Mouse (Mus musculus): ENCODE data around the gene Osbp2. TPM values are rescaled to one million over a fixed set of nuclear protein-coding genes. Genes with fewer than 3 reads are reported as not detected.

Osbp2 gene
- polyA plus RNA-seq, 1 experiment from 2014 or later: 4.0 TPM

DNA sequence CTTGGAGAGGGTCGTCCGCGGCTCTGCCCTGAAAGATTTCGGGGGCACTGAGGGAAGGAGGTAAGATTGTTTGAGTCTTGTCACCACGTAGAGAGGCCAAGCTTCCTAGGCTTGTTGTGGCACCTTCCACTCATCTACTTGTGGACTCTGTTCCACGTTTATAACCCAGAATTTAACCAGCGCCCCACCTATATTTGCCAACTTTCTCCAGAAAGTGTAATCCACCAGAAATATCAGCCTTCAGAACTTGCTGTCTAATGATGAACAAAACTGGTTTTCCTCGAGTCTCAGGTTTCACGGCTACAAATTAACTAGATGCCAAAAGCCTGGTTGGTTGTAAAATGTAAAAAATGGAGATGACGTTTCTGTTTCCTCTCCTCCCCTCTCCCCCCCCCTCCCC is 31.8 kb upstream of the Osbp2 start:
- Histone ChIP-seq H3K36me3 (replicated peaks) (peaks cover 20% of the 10 kb centered on the region), H3K27me3 (0 out of 2 replicates have a peak, but pooled peaks cover 3% of the 10 kb centered on the region), H3K27ac (peak overlapping the region; percentile 84), H3K4me2 (peak overlapping the region; percentile 74), H3K9me3 (no peaks in the 10 kb centered on the region), H3K9ac (peak overlapping the region; percentile 70), H3K4me3 (replicated peaks) (peak overlapping the region; percentile 53), H3K4me1 (peaks cover 21% of the 10 kb centered on the region; the same call in 1 of the 2 replicates)
- no peak for ATAC-seq (ENCODE audit: low FRiP score)
- 6% methylated on average over 10 of the region's 10 CpGs for WGBS

DNA sequence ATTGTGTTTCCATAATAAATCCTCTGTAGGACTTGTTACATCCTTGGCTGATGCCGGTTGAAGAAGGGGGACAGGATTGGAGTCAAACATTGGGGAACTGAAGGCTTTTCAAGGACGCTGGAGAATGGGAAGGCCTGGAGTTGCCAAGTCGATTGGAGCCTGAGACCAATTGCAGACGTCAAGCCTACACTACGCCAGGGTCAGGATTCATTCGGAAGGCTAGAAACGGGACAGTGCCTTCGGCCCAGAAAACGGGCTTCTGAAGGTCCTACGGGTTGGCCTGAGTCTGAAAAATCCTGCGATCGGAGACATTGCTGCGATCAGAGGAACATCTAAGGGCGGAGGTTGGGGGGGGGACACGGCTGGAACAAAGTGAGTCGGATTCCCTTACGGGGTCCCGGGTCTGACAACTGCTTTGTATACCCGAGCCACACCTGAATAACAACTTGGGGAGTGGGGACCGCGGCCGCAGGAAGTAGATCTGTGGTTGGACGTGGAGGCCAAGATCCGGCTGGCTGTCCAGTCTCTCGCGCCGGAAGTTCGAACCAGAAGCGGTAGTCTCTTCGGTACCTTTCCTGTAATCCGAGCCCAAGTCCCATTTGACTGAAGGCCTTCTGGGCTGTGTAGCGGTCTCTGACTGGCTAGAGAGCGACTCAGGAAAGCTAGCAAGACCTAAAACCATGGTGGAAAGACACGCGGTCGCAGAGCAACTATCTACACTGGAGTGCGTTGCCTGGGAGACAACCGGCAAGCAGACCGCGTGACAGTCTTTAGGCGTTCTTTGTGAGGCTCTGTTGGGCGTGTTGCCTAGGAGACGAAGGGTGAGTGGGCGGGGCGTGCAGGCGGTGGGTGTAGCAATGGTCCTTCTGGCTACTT is 30.9 kb upstream of the Osbp2 start, which contains the start of the genes 4921536K21Rik and Dusp18:
4921536K21Rik (minus strand) TSS at position 693 of the 876 bp plus-strand sequence.
Dusp18 (plus strand) TSS at position 835 of the 876 bp plus-strand sequence.
- 3% methylated on average over 46 of the region's 46 CpGs for WGBS
- H3K4me1 ChIP-seq: peaks cover 14% of the 10 kb centered on the region; the same call in 1 of the 2 replicates
- no peaks in the 10 kb centered on the region for H3K9me3 ChIP-seq
- 0 out of 2 replicates have a peak, but pooled peaks cover 3% of the 10 kb centered on the region for H3K27me3 ChIP-seq
- H3K36me3 ChIP-seq (replicated peaks): peaks cover 20% of the 10 kb centered on the region
- peak within 1 kb of the TSS; percentile 84 for H3K27ac ChIP-seq
- ATAC-seq (ENCODE audit: low FRiP score): peak; percentile 98
- H3K4me3 ChIP-seq (replicated peaks): peak within 1 kb of the TSS; percentile 53
- H3K4me2 ChIP-seq: peak within 1 kb of the TSS; percentile 74
- H3K9ac ChIP-seq: peak within 1 kb of the TSS; percentile 70

GRCm38 (mm10) chr11:3893970-3894369 is 30.3 kb upstream of the Osbp2 start:
- no peak overlapping the region for H3K27ac ChIP-seq
- no peaks in the 10 kb centered on the region for H3K9me3 ChIP-seq
- WGBS: 77% methylated on average over 6 of the region's 6 CpGs
- H3K9ac ChIP-seq: no peak overlapping the region
- peak overlapping the region; percentile 74 for H3K4me2 ChIP-seq
- H3K4me1 ChIP-seq: peaks cover 14% of the 10 kb centered on the region; the same call in 1 of the 2 replicates
- no peak for ATAC-seq (ENCODE audit: low FRiP score)
- peaks cover 20% of the 10 kb centered on the region for H3K36me3 ChIP-seq (replicated peaks)
- 0 out of 2 replicates have a peak, but pooled peaks cover 3% of the 10 kb centered on the region for H3K27me3 ChIP-seq
- H3K4me3 ChIP-seq (replicated peaks): no peak overlapping the region

DNA sequence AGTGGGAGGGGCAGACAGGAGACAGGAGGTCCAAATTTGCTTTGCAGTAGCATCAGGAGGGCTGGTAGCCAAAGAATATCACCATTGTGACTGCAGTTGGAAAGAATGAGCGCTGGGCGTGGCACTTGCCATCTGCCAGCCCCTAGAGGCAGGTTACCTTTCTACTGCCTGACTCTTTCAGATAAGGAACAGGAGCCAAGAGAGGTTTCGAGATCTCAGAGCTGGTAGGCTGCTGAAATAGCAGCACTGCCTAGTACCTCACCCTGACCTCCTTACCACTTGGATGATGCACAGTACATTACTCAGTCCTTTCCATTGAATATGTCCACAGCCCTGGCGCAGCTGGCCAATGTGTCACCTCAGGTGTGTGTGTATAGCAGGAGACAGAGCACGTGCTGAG is 23.6 kb upstream of the Osbp2 start:
- Histone ChIP-seq H3K4me2 (no peak overlapping the region), H3K9me3 (no peaks in the 10 kb centered on the region), H3K27me3 (0 out of 2 replicates have a peak, but pooled peaks cover 2% of the 10 kb centered on the region), H3K4me1 (no peaks in the 10 kb centered on the region), H3K36me3 (replicated peaks) (no peaks in the 10 kb centered on the region), H3K9ac (no peak overlapping the region), H3K4me3 (replicated peaks) (no peak overlapping the region), H3K27ac (no peak overlapping the region)
- WGBS: 75% methylated on average over 5 of the region's 5 CpGs
- no peak for ATAC-seq (ENCODE audit: low FRiP score)

DNA sequence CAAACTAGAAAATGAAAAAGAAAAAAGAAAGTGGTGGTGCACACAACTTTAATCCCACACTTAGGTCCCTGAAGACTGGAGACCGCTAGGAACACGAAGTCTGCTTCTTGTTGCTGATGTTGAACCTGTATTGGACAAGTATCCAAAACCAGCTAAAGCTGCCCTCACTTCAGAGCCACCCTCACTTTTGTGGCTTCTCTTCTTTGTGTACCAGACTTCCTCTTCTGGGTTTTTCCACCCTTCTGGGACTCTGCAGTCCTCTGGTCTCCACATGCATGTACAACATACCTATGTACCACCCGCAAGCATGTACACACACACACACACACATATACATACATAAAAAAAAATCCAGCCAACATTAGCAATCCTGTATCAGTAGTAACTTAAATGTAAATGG is 20.0 kb upstream of the Osbp2 start:
- H3K9me3 ChIP-seq: no peaks in the 10 kb centered on the region
- no peak for ATAC-seq (ENCODE audit: low FRiP score)
- no peak overlapping the region for H3K27ac ChIP-seq
- no peaks in the 10 kb centered on the region for H3K4me1 ChIP-seq
- H3K27me3 ChIP-seq: no peaks in the 10 kb centered on the region
- no peaks in the 10 kb centered on the region for H3K36me3 ChIP-seq (replicated peaks)
- H3K9ac ChIP-seq: no peak overlapping the region
- H3K4me2 ChIP-seq: no peak overlapping the region
- 84% methylated on average over 3 of the region's 3 CpGs for WGBS
- H3K4me3 ChIP-seq (replicated peaks): no peak overlapping the region

GRCm38 (mm10) chr11:3879836-3880235 is 16.1 kb upstream of the Osbp2 start:
- WGBS: 38% methylated on average over 2 of the region's 2 CpGs
- Histone ChIP-seq H3K9ac (no peak overlapping the region), H3K9me3 (no peaks in the 10 kb centered on the region), H3K4me3 (replicated peaks) (no peak overlapping the region), H3K4me1 (no peaks in the 10 kb centered on the region), H3K27ac (no peak overlapping the region), H3K27me3 (no peaks in the 10 kb centered on the region), H3K36me3 (replicated peaks) (no peaks in the 10 kb centered on the region), H3K4me2 (no peak overlapping the region)
- ATAC-seq (ENCODE audit: low FRiP score): 0 out of 2 replicates have a peak, but pooled peaks have one; percentile 44

- ATAC-seq (ENCODE audit: low FRiP score): no peak
- Histone ChIP-seq H3K27ac (no peak overlapping the region), H3K9me3 (no peaks in the 10 kb centered on the region), H3K9ac (no peak overlapping the region), H3K27me3 (no peaks in the 10 kb centered on the region), H3K4me3 (replicated peaks) (no peak overlapping the region), H3K4me1 (no peaks in the 10 kb centered on the region), H3K4me2 (no peak overlapping the region), H3K36me3 (replicated peaks) (no peaks in the 10 kb centered on the region)
- 79% methylated on average over 7 of the region's 7 CpGs for WGBS
These were observed 15.0 kb upstream of the Osbp2 start for GRCm38 (mm10) chr11:3878660-3879059.

DNA sequence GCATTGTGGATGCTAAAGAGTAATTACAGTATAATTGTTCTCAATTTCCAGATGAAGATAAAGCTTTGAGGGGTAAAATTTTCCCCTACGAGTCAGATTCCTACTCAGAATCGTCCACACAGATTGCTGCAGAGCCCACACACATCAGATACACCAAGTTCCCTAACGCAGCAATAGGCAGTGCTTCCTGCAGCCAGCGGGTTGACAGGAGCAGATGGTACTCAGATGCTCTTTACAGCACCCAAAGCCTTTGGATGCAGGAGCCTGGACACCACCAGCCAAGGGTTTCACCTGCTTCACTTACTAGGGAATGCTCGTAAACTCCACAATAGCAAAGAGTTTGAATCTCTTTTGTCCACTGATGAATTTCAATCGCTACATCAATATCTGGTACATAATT is 12.7 kb upstream of the Osbp2 start:
- Histone ChIP-seq H3K4me2 (no peak overlapping the region), H3K27ac (no peak overlapping the region), H3K9me3 (no peaks in the 10 kb centered on the region), H3K9ac (no peak overlapping the region), H3K36me3 (replicated peaks) (no peaks in the 10 kb centered on the region), H3K4me3 (replicated peaks) (no peak overlapping the region), H3K4me1 (no peaks in the 10 kb centered on the region), H3K27me3 (no peaks in the 10 kb centered on the region)
- 88% methylated on average over 6 of the region's 6 CpGs for WGBS
- ATAC-seq (ENCODE audit: low FRiP score): no peak

- Histone ChIP-seq H3K27ac (no peak overlapping the region), H3K27me3 (peaks cover 35% of the 10 kb centered on the region), H3K36me3 (replicated peaks) (no peaks in the 10 kb centered on the region), H3K4me2 (peak overlapping the region; percentile 82), H3K4me3 (replicated peaks) (peak overlapping the region; percentile 49), H3K9me3 (no peaks in the 10 kb centered on the region), H3K9ac (0 out of 2 replicates have a peak overlapping the region, but pooled peaks have one; percentile 59), H3K4me1 (peaks cover 10% of the 10 kb centered on the region)
- no peak; the same call in 1 of the 2 replicates for ATAC-seq (ENCODE audit: low FRiP score)
- 34% methylated on average over 6 of the region's 6 CpGs for WGBS
These were observed 640 bp upstream of the Osbp2 start for GRCm38 (mm10) chr11:3864343-3864742.

DNA sequence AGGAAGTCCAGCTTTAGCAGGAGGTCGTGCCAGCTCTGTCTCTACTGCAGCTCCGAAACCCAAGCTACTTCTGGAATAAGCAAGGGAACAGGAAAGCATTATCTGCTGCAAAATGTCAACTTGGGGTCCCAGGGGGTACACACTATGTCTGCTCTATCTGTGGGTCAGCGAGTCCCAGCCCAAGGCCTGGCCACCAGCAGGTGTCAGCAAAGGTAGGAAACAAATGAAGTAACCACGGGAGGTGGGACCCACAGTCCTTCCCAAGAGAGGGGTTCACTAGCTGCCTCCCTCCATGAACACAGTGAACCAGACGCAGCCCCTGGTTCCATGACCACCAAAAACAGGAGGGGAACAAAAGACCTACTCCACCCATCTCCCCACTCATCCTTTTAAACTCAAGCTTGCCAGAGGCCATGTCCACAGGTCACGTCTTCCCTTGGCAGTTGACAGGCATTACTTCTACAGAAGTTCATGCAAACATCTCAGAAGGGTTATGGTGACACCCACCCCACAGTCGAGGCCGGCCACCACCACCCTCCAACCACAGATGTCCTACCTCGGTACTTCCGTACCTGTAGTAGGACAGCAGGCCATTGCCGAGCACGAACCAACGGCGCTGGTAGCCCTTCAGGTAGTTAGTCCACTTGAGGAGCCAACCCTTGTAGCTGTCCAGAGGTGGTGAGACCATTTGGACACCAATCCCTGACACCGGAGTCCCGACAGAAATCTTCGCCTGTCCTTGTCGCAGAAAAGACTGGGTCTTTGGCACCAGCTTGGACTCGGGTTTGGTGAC is 846 bp downstream of the Osbp2 start:
- Histone ChIP-seq H3K4me3 (replicated peaks) (peak overlapping the region; percentile 49), H3K4me1 (peaks cover 10% of the 10 kb centered on the region), H3K36me3 (replicated peaks) (no peaks in the 10 kb centered on the region), H3K4me2 (peak overlapping the region; percentile 82), H3K27me3 (peaks cover 35% of the 10 kb centered on the region), H3K9ac (peak overlapping the region; percentile 59; the same call in 1 of the 2 replicates), H3K27ac (no peak overlapping the region), H3K9me3 (no peaks in the 10 kb centered on the region)
- WGBS: 74% methylated on average over 19 of the region's 19 CpGs
- ATAC-seq (ENCODE audit: low FRiP score): 0 out of 2 replicates have a peak, but pooled peaks have one; percentile 10

- H3K36me3 ChIP-seq (replicated peaks): no peaks in the 10 kb centered on the region
- peaks cover 10% of the 10 kb centered on the region for H3K4me1 ChIP-seq
- WGBS: 74% methylated on average over 4 of the region's 4 CpGs
- no peak overlapping the region for H3K4me3 ChIP-seq (replicated peaks)
- H3K27ac ChIP-seq: no peak overlapping the region
- ATAC-seq (ENCODE audit: low FRiP score): no peak
- H3K27me3 ChIP-seq: peaks cover 34% of the 10 kb centered on the region
- no peak overlapping the region for H3K4me2 ChIP-seq
- no peaks in the 10 kb centered on the region for H3K9me3 ChIP-seq
- no peak overlapping the region for H3K9ac ChIP-seq
These were observed 3.3 kb downstream of the Osbp2 start for GRCm38 (mm10) chr11:3860361-3860760.

GRCm38 (mm10) chr11:3859778-3860177 is 3.9 kb downstream of the Osbp2 start:
- H3K4me2 ChIP-seq: no peak overlapping the region
- H3K4me3 ChIP-seq (replicated peaks): no peak overlapping the region
- no peaks in the 10 kb centered on the region for H3K9me3 ChIP-seq
- WGBS: 87% methylated on average over 4 of the region's 4 CpGs
- no peak overlapping the region for H3K9ac ChIP-seq
- no peak overlapping the region for H3K27ac ChIP-seq
- peaks cover 31% of the 10 kb centered on the region for H3K27me3 ChIP-seq
- H3K4me1 ChIP-seq: peaks cover 10% of the 10 kb centered on the region
- H3K36me3 ChIP-seq (replicated peaks): no peaks in the 10 kb centered on the region
- ATAC-seq (ENCODE audit: low FRiP score): no peak

Data from forebrain, embryonic 12.5 days (tissue).